Mouse (Mus musculus) left cerebral cortex, adult 2 months (tissue): ENCODE results near the gene Vegfb. TPM values are rescaled to one million over a fixed set of nuclear protein-coding genes. Genes with fewer than 3 reads are reported as not detected.

ENCODE experiments used
- DNase-seq, 2 experiments: peaks; one replicate each; pipeline ENCODE4 v3.0.0; 2021 to 2022; ENCODE audit warnings: low spot score in 2 of 2, mixed read lengths in 1 of 2; ENCODE audit errors: extremely low spot score in 1 of 2
- H3K27ac ChIP-seq: fragments of 200-600 bp; 2 replicates; pipeline ENCODE4 v1.8.1; 2022
- H3K4me3 ChIP-seq: fragments of 200-600 bp; 2 replicates; pipeline ENCODE4 v1.8.1; 2022
- CTCF ChIP-seq: fragments of 200-600 bp; IDR thresholded peaks from 2 replicates; pipeline ENCODE4 v1.8.1; 2022; ENCODE audit warnings: antibody characterized with exemption, mild to moderate bottlenecking, moderate library complexity
- intact Hi-C: fragments of 180-260 bp; cut with DNase I; formaldehyde crosslinking; loops from one replicate; pipeline ENCODE4 v1.15.1; 2025
- total RNA-seq, 2 experiments: library from RNA; stranded (reverse); gene quantifications; 2 replicates each; pipeline ENCODE4 v1.2.3; 2021

Vegfb gene
- total RNA-seq, 2 experiments from 2014 or later, result 89.4 to 101 TPM

DNA sequence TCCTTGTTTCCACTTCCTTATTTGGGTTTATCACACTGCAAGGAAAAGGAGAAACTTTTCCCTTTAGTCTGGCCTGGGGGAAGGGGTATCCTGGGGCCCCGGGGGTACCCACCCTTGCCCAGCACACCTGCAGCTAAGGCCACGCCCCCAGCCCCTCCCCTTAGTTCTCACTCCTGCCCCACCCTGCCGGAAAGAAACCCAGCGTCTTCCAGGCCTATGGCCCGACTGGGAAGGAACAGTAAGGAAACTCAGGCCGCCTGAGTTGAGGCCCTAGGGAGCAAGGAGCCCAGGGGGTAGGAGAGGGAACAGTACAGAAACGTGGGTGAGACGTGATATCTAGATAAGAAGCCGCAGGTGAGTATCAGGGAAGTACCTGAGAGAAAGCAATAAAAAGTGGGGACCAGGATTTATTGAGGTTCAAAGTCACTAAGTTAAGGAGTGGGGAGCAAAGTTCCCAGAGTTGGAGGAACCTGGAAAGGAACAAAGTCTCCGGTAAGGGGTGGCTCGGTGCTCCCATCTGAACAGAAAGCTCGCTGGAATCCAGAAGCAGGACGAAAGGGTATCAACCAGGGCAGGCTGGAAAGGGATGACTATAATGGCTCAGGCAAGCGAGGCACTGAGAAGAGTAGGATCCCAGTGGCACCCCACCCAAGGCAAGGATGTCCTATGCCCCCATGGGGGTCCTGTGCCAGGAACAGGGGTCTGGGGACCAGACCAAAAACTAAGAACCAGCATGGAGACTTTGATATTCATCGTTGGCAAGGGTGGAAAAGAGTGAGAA, 18.8 kb downstream of the Vegfb start:
- Histone ChIP-seq H3K27ac (no peak overlapping the region), H3K4me3 (peak overlapping the region; percentile 49)
- intact Hi-C loops, result loop anchor here (2.0 kb wide), 1 partner anchor 16 kb away; no protein-coding TSS in a partner anchor

GRCm38 (mm10) chr19:6956461-6956860, 31.0 kb downstream of the Vegfb start:
- no peak for DNase-seq
- Histone ChIP-seq H3K27ac (no peak overlapping the region), H3K4me3 (no peak overlapping the region)
- no peak for TF ChIP-seq CTCF
- intact Hi-C loops, result no loop called here

More for the DNA sequence above, 18.8 kb downstream of the Vegfb start:
- TF ChIP-seq CTCF, result no peak
- DNase-seq, result no peak

DNA sequence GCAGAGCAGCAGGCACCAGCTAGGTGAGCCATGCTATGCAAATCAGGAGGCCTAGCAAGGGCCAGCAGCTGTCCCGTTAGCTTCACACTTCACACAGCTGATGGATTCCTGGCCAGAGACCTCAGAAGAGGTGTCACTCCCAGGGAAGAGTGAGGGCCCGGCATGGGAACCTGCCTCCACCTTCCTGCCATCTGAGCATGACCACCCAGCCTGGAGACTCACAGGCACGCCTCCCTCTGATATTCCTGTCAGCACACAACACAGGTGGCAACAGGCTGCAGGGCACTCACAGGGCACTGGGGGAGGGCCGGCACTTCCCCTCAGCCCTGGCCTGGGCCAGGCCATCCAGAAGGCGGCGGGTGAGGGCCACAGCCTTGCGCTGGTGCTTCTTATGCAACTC, 32.0 kb downstream of the Vegfb start:
- H3K4me3 ChIP-seq, result no peak overlapping the region
- DNase-seq, result no peak
- TF ChIP-seq CTCF, result no peak
- intact Hi-C loops, result no loop called here
- H3K27ac ChIP-seq, result no peak overlapping the region

- Histone ChIP-seq H3K27ac (no peak overlapping the region), H3K4me3 (no peak overlapping the region)
- DNase-seq, result no peak
- intact Hi-C loops, result no loop called here
- peak; percentile 31 for TF ChIP-seq CTCF
Observed at GRCm38 (mm10) chr19:6954046-6954445, 33.4 kb downstream of the Vegfb start.

DNA sequence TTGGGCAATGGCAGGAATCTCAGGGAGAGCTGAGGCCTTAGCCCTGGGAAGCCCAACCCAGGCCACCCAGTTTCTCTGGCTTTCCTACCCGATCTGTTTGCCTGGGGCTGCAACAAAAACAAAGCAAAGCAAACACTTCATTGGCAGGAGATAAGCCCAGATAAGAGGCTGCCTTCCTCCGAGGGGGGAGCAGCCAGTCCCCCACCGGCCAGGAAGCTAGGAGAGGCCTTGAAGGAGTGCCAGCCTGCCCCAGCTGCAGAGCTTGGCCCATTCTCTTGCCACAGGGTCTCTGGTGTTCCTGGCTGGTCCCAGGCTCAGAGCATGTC, 34.8 kb downstream of the Vegfb start:
- TF ChIP-seq CTCF, result no peak
- Histone ChIP-seq H3K4me3 (peak overlapping the region; percentile 62), H3K27ac (peak overlapping the region; percentile 96)
- intact Hi-C loops, result loop anchor here (2.0 kb wide), 1 partner anchor 16 kb away; no protein-coding TSS in a partner anchor
- no peak for DNase-seq

DNA sequence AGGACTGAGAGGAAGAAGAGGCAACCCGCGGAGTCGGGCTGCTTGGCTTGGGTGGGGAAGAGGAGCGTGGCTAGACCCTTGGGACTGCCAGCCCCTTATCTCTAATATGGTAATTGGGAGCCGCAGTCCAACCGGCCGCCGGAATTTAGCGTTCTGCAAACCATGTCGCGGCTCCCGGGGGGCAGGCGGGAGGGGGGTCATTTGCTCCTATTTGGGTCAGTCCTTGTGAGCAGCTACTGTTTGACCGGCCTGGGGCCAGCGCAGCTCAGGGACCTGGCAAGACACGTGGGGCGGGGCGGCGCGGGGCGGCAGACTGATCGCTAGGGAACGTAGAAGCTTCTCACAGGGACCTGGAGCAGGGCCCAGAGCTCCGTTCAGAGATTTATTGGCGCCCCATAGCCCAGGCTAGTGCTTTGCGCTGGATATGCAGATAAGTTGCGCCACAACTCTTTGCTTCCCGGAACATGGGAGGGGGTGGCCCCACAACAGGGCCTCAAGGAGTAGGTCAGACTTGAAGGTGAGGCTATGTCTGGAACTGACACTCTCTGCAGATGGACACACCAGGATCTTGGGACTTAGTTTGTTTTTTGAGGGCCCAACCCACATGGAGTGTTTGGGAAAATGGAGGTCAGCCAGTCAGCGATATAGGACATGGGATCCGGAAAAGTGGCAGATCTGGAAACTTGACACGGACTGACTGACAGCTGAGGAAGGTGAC, 35.3 kb downstream of the Vegfb start:
- intact Hi-C loops, result loop anchor here (2.0 kb wide), 1 partner anchor 17 kb away; no protein-coding TSS in a partner anchor
- no peak for TF ChIP-seq CTCF
- Histone ChIP-seq H3K4me3 (peak overlapping the region; percentile 62), H3K27ac (peak overlapping the region; percentile 96)
- peak; percentile 60 to 75 for DNase-seq

DNA sequence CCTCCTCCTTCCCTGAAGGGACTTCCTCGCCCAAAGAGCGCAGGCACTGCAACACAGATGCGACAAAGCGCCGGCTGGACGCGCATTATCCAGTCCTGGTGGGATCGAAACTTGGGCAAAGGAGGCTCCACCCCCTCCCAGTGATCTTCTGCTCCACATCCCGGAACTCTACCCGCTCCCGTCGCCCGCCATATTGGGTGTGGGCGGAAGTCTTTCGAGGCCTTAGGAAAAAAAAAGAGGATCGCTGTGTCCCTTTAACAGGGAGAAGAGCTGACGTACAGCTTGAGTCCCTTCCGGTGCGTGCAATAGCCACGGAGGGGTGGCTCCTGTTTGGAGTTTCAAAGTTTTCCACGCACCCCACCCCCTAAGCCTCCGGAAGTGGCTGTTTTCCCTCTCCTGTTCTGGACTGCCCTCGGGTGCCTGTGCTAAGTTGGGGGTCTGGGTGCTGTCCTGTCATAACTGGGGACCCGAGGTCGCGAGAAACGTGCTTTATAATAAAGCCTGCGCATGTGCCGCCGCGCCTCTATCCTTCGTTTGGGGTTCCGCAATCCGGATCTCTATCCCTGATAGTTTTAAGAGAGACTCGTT, 36.0 kb downstream of the Vegfb start:
- H3K4me3 ChIP-seq, result peak overlapping the region; percentile 62
- H3K27ac ChIP-seq, result peak overlapping the region; percentile 96
- intact Hi-C loops, result no loop called here
- peak; percentile 90 to 92 for DNase-seq
- TF ChIP-seq CTCF, result no peak

GRCm38 (mm10) chr19:6950613-6951153, 36.8 kb downstream of the Vegfb start:
- DNase-seq, result peak in 1 of 2 experiments; percentile 56
- no peak for TF ChIP-seq CTCF
- H3K27ac ChIP-seq, result peak overlapping the region; percentile 96
- peak overlapping the region; percentile 62 for H3K4me3 ChIP-seq
- intact Hi-C loops, result loop anchor here (1.0 kb wide), 1 partner anchor 8 kb away; the partner anchor contains the start of gene Gpr137

- intact Hi-C loops, result loop anchor here (1.0 to 5.0 kb wide), 2 partner anchors 8 to 703 kb away; partner anchors contain the start of gene Gpr137
Observed at GRCm38 (mm10) chr19:6949951-6950350, 37.5 kb downstream of the Vegfb start.

GRCm38 (mm10) chr19:6949532-6949931, 37.9 kb downstream of the Vegfb start:
- DNase-seq, result no peak
- TF ChIP-seq CTCF, result no peak
- intact Hi-C loops, result loop anchor here (5.0 kb wide), 1 partner anchor 702 kb away; no protein-coding TSS in a partner anchor
- H3K4me3 ChIP-seq, result no peak overlapping the region
- no peak overlapping the region for H3K27ac ChIP-seq

More at GRCm38 (mm10) chr19:6949951-6950350, 37.5 kb downstream of the Vegfb start:
- Histone ChIP-seq H3K27ac (no peak overlapping the region; the same call in 1 of the 2 replicates), H3K4me3 (peak overlapping the region; percentile 62)
- no peak for DNase-seq
- no peak for TF ChIP-seq CTCF

GRCm38 (mm10) chr19:6948186-6948585, 39.3 kb downstream of the Vegfb start:
- H3K27ac ChIP-seq, result no peak overlapping the region
- intact Hi-C loops, result loop anchor here (5.0 kb wide), 1 partner anchor 701 kb away; no protein-coding TSS in a partner anchor
- no peak for DNase-seq
- TF ChIP-seq CTCF, result no peak
- H3K4me3 ChIP-seq, result no peak overlapping the region
